Mouse (Mus musculus) liver, embryonic 14.5 days (tissue): Measurements from ENCODE around the gene Neurl1b.

Source experiments
- CTCF ChIP-seq: IDR thresholded peaks from 2 replicates; pipeline ENCODE4 v1.5.1; 2016; ENCODE audit warnings: antibody characterized with exemption, low read depth, control low read depth
- EP300 ChIP-seq: IDR thresholded peaks from 2 replicates; pipeline ENCODE4 v1.6.1; 2016; ENCODE audit warnings: antibody characterized with exemption, low read depth

- TF ChIP-seq CTCF (peak; percentile 99), EP300 (no peak)
Observed at GRCm38 (mm10) chr17:26462634-26463170, 48.1 kb downstream of the Neurl1b start.
